Mouse (Mus musculus): ENCODE data around the gene Lce1a2.

- no peak for TF ChIP-seq POLR2A (IDR thresholded peaks at IDR 0.05; ENCODE audit: control insufficient read depth, low read depth, low read length)
- TF ChIP-seq CTCF (IDR thresholded peaks at IDR 0.05; ENCODE audit: control insufficient read depth, insufficient read depth, insufficient replicate concordance, low read depth, low read length) = no peak
These were observed 24.5 kb upstream of the Lce1a2 start for GRCm38 (mm10) chr3:92694613-92695012.
